In the genomic region with DNA sequence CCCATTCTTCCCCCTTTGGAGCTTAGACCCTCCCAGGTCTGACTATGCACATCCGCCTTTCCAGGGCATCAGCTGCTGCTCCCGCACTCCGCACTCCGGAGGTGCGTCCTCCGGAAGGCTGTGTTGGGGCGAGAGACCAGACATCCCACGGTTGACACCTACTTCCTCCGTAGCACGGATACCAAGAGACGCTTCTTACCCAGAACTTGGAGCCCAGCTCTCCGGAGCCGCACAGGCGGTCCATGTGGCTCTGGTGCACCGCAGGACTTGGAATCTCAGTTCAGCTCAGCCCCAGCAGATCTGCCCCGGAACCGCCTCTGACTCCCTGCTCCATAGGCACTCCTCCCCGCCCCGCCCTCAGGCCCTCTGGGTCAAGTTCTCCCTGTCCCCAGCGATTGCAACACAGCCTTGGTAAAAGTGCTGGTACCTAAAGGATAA, we compare ENCODE assay signal across 8 mouse cellular contexts. TPM values are rescaled to one million over a fixed set of nuclear protein-coding genes. Genes with fewer than 3 reads are reported as not detected.
A peak's percentile ranks its signal among the peaks of the same experiment; 100 is the strongest.
DNase-seq lines count a peak whose midpoint lies in the region; ATAC-seq lines count a peak whose summit lies in the region.

Abcc3 (minus strand) TSS at position 326 of the 438 bp plus-strand sequence.

- H3K4me2 ChIP-seq in lung, embryonic 15.5 days: peak within 1 kb of the TSS; percentile 44

- H3K4me3 ChIP-seq in heart, embryonic 10.5 days: peak within 1 kb of the TSS; percentile 55
- H3K4me3 ChIP-seq in lung, embryonic 15.5 days: peak within 1 kb of the TSS; percentile 24

- no peak within 1 kb of the TSS for H3K9ac ChIP-seq in lung, embryonic 15.5 days

- H3K4me1 ChIP-seq in heart, embryonic 10.5 days: peaks cover 15% of the 10 kb centered on the region
- H3K4me1 ChIP-seq in lung, embryonic 15.5 days: peaks cover 5% of the 10 kb centered on the region; the same call in 1 of the 2 replicates

- peaks cover 41% of the 10 kb centered on the region for H3K27me3 ChIP-seq in heart, embryonic 10.5 days (ENCODE audit: insufficient read depth, poor library complexity, severe bottlenecking)
- H3K27me3 ChIP-seq in lung, embryonic 15.5 days: peaks cover 6% of the 10 kb centered on the region; the same call in 1 of the 2 replicates

- peak within 1 kb of the TSS; percentile 54; the same call in 1 of the 2 replicates for H3K27ac ChIP-seq in heart, embryonic 10.5 days
- no peak within 1 kb of the TSS for H3K27ac ChIP-seq in lung, embryonic 15.5 days

- H3K36me3 ChIP-seq in heart, embryonic 10.5 days: no peaks in the 10 kb centered on the region
- H3K36me3 ChIP-seq in lung, embryonic 15.5 days: no peaks in the 10 kb centered on the region

- peak; percentile 48 for DNase-seq in R1 (ENCODE audit: low read depth, low spot score)
- DNase-seq in heart, embryonic 10.5 days (ENCODE audit: low spot score): no peak
- DNase-seq in kidney, adult 8-10 months: peak; percentile 41 to 57
- no peak for DNase-seq in layer of hippocampus, adult 9-11 months
- DNase-seq in left cerebral cortex, postnatal 4 days: no peak

- intact Hi-C loops in left cerebral cortex, postnatal 4 days (cut with DNase I): loop anchor here (5.0 kb wide), 1 partner anchor 35 kb away; no protein-coding TSS in a partner anchor

- no peaks in the 10 kb centered on the region for H3K9me3 ChIP-seq in heart, embryonic 10.5 days
- H3K9me3 ChIP-seq in lung, embryonic 15.5 days: no peaks in the 10 kb centered on the region

- 3% methylated on average over 20 of the region's 20 CpGs for WGBS in heart, embryonic 10.5 days
- 3% methylated on average over 20 of the region's 20 CpGs for WGBS in lung, embryonic 15.5 days

- peak; percentile 69 for ATAC-seq in common myeloid progenitor, adult 5-6 weeks (replicated peaks; ENCODE audit: low read depth, poor library complexity, severe bottlenecking)
- no peak for ATAC-seq in lung, embryonic 15.5 days (ENCODE audit: borderline replicate concordance, extremely low read depth, low FRiP score, low TSS enrichment)
- ATAC-seq in neutrophil, adult 5-6 weeks (ENCODE audit: extremely low read depth, insufficient number of reproducible peaks, low FRiP score, poor library complexity, severe bottlenecking): peak; percentile 28; the same call in 1 of the 2 replicates

RNA-seq across cellular contexts. Expression of gene Abcc3, which starts in this region (rescaled TPM):
- total RNA-seq in common myeloid progenitor, adult 5-6 weeks (2017): 0.27 TPM in 1 of 2 replicates, not detected in the other
- polyA plus RNA-seq in heart, embryonic 10.5 days (2016; fragmentation: Nextera tagmentation; extraction: Ambion mirVana): 0.48 and 0.88 TPM in 2 replicates
- 5.3 TPM in 2 replicates for polyA plus RNA-seq in lung, embryonic 15.5 days (2015; fragmentation: Nextera tagmentation; extraction: Ambion mirVana)
- total RNA-seq in neutrophil, adult 5-6 weeks (2017): 0.86 and 1.2 TPM in 2 replicates
- 1 to 10 TPM in 1 of 2 experiments, under 1 TPM in 1; 0.70 to 1.4 TPM for total RNA-seq in left cerebral cortex, postnatal 4 days (2021)

Comparison
In these comparisons a context has a peak if more than half of its experiments do, and no peak if none do; other contexts are left out.
1. Peak in ATAC-seq in common myeloid progenitor, adult 5-6 weeks; RNA of the gene not detected or under 1 TPM.
2. DNase-seq: peak in R1 (single experiment) and kidney, adult 8-10 months (2 of 2); none in heart, embryonic 10.5 days (single experiment), layer of hippocampus, adult 9-11 months (single experiment) and left cerebral cortex, postnatal 4 days (single experiment).